Mouse (Mus musculus) limb, embryonic 12.5 days (tissue): ENCODE data around the gene Sp7. TPM values are rescaled to one million over a fixed set of nuclear protein-coding genes. Genes with fewer than 3 reads are reported as not detected.

Experiments
- ATAC-seq: fragments of 200-750 bp; cut with Nextera tagmentation; 2 replicates; pipeline ENCODE4 v1.8.0; 2017; ENCODE audit warnings: low read depth, moderate TSS enrichment; ENCODE audit not compliant: insufficient number of reproducible peaks, insufficient read depth, low FRiP score, low TSS enrichment
- H3K27ac ChIP-seq: fragments of 300-500 bp; sonication (generic); 2 replicates; pipeline ENCODE4 v1.5.1; 2016; ENCODE audit warnings: mild to moderate bottlenecking, moderate library complexity
- H3K27me3 ChIP-seq: fragments of 300-500 bp; sonication (generic); 2 replicates; pipeline ENCODE4 v1.6.1; 2016; ENCODE audit warnings: mild to moderate bottlenecking, moderate library complexity
- H3K36me3 ChIP-seq: fragments of 300-500 bp; sonication (generic); 2 replicates; pipeline ENCODE4 v1.6.1; 2016; ENCODE audit warnings: mild to moderate bottlenecking, moderate library complexity
- H3K4me1 ChIP-seq: fragments of 300-500 bp; sonication (generic); replicated peaks from 2 replicates; pipeline ENCODE4 v1.6.1; 2016
- H3K4me2 ChIP-seq: fragments of 300-500 bp; sonication (generic); 2 replicates; pipeline ENCODE4 v1.6.1; 2016; ENCODE audit warnings: mild to moderate bottlenecking, moderate library complexity
- H3K4me3 ChIP-seq: fragments of 300-500 bp; sonication (generic); replicated peaks from 2 replicates; pipeline ENCODE4 v1.5.1; 2016; ENCODE audit warnings: mild to moderate bottlenecking
- H3K9ac ChIP-seq: fragments of 300-500 bp; sonication (generic); replicated peaks from 2 replicates; pipeline ENCODE4 v1.6.1; 2016; ENCODE audit warnings: mild to moderate bottlenecking, moderate library complexity
- H3K9me3 ChIP-seq: fragments of 300-500 bp; sonication (generic); 2 replicates; pipeline ENCODE4 v1.6.1; 2016; ENCODE audit warnings: mild to moderate bottlenecking, moderate library complexity
- whole genome bisulfite sequencing: fragments of 180-500 bp; shearing (Covaris S2); methylation state at CpG from one replicate; pipeline ENCODE4 v1.1.7; 2016; 5-methylcytosine and 5-hydroxymethylcytosine counted together
- polyA plus RNA-seq: library from polyadenylated mRNA; unstranded; fragments of >200 nt; fragmentation: Nextera tagmentation; extraction: Ambion mirVana; gene quantifications from 2 replicates; pipeline ENCODE4 v1.2.1, GENCODE M21; 2016

The Sp7 gene
- polyA plus RNA-seq, 1 experiment from 2014 or later: 3.1 TPM

DNA sequence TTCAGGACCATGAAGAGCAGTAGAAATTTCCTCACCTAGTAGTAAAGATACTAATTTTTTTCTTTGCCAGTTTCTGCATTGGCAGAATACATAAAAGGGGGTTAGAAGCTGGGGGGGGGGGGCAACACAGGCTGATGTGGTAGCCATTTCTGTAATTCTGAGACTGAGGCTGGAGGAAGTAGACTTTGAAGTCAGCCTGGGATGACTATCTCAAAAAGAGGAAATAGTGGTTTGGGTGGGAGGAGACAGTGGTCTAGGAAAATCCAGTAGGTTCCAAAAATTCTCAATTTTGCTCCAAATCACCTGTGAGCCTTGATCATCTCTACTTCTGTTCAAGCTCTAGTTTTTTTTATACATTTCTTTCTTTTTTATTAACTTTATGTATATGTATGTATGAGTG is 55.5 kb downstream of the Sp7 start:
- H3K9ac ChIP-seq: no peak overlapping the region
- H3K9me3 ChIP-seq: no peaks in the 10 kb centered on the region
- H3K4me3 ChIP-seq: no peak overlapping the region
- H3K36me3 ChIP-seq: peaks cover 89% of the 10 kb centered on the region
- H3K4me1 ChIP-seq: no peaks in the 10 kb centered on the region
- H3K27ac ChIP-seq: no peak overlapping the region
- no peak overlapping the region for H3K4me2 ChIP-seq
- ATAC-seq: no peak
- no peaks in the 10 kb centered on the region for H3K27me3 ChIP-seq

DNA sequence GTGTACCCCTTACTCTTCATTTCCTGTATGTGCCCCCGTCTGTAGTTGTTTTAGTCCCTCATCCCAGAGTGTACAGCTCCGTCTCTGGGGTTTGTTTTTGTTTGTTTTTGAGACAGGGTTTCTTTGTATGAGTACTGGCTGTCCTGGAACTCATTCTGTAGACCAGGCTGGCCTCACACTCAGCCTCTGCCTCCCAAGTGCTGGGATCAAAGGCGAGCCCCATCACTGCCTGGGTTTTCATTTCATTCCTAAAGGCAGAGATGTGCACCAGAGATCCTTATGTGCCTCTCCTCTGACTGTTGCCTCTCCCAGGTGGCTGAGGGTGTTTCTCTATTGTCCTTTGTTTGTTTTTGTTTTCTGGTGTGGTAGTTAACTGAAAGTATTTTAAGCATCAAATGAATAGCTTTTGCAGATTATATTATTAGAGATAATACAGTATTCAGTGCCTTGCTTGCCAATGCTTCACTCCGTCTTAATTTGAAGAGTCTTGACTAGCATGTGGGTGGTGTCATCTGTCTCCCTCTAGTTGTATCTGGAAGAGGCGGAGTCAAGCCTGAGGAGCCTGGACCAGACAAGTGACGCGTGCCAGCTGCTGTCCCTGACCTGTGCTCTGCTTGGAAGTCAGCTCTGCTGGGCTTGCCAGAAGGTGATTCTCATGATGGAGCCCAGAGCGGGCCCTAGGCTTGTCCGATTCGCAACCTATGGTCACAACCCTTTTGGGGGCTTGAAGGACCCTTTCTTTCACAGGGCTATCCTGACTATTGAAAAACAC is 56.7 kb downstream of the Sp7 start:
- ATAC-seq: no peak
- H3K9ac ChIP-seq: no peak overlapping the region
- H3K27me3 ChIP-seq: no peaks in the 10 kb centered on the region
- no peak overlapping the region for H3K27ac ChIP-seq
- no peak overlapping the region for H3K4me2 ChIP-seq
- no peak overlapping the region for H3K4me3 ChIP-seq
- WGBS: 81% methylated on average over 10 of the region's 10 CpGs
- H3K4me1 ChIP-seq: no peaks in the 10 kb centered on the region
- H3K36me3 ChIP-seq: peaks cover 89% of the 10 kb centered on the region
- H3K9me3 ChIP-seq: no peaks in the 10 kb centered on the region

DNA sequence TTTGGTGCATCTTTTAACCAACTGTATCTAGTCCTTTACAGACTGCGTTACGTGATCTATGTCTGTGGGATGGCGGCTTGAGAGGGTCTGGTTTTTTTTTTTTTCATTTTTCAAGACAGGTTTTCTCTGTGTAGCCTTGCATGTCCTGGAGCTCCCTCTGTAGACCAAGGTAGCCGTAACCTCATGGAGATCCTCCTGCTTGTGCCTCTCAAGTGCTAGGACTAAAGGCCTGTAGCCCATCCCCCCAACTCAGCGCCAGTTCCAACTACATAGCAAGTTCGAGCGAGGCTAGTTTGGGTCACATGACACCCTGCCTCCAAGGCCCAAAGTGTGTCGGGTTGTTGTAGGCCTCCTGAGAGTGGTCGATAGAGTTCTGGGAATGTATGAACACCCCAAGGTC is 58.3 kb downstream of the Sp7 start:
- 80% methylated on average over 9 of the region's 9 CpGs for WGBS
- no peak overlapping the region for H3K4me2 ChIP-seq
- ATAC-seq: no peak
- peaks cover 89% of the 10 kb centered on the region for H3K36me3 ChIP-seq
- no peak overlapping the region for H3K4me3 ChIP-seq
- no peaks in the 10 kb centered on the region for H3K9me3 ChIP-seq
- no peak overlapping the region for H3K9ac ChIP-seq
- H3K27ac ChIP-seq: no peak overlapping the region
- H3K27me3 ChIP-seq: no peaks in the 10 kb centered on the region
- H3K4me1 ChIP-seq: no peaks in the 10 kb centered on the region

Other genes with a start within 250 kb of the Sp7 start
- gene Spryd3, start 230.9 kb downstream of the Sp7 start, polyA plus RNA-seq: 12.9 and 16.8 TPM in 2 replicates
- gene Igfbp6, start 222.8 kb downstream of the Sp7 start, polyA plus RNA-seq: 0.96 and 1.2 TPM in 2 replicates
- gene Soat2, start 216.7 kb downstream of the Sp7 start, polyA plus RNA-seq: 0.15 TPM in 1 of 2 replicates, not detected in the other
- gene Zfp740, start 163.9 kb downstream of the Sp7 start, polyA plus RNA-seq: 108 and 115 TPM in 2 replicates
- 70.6 and 72.9 TPM in 2 replicates for gene Csad, start 162.5 kb downstream of the Sp7 start, polyA plus RNA-seq
- 2.9 and 3.3 TPM in 2 replicates for gene Itgb7, start 135.2 kb downstream of the Sp7 start, polyA plus RNA-seq
- gene Rarg, start 109.7 kb downstream of the Sp7 start, polyA plus RNA-seq: 137 TPM in 2 replicates
- gene Gm9918, start 96.6 kb downstream of the Sp7 start, polyA plus RNA-seq: 1.3 and 1.4 TPM in 2 replicates
- gene Mfsd5, start 87.7 kb downstream of the Sp7 start, polyA plus RNA-seq: 56.1 and 58.8 TPM in 2 replicates
- 42.7 and 49.3 TPM in 2 replicates for gene Espl1, start 70.9 kb downstream of the Sp7 start, polyA plus RNA-seq
- gene Pfdn5, start 41.1 kb downstream of the Sp7 start, polyA plus RNA-seq: 431 and 445 TPM in 2 replicates
- 117 and 120 TPM in 2 replicates for gene Myg1, start 35.5 kb downstream of the Sp7 start, polyA plus RNA-seq
- 95.6 and 99.6 TPM in 2 replicates for gene Aaas, start 16.4 kb downstream of the Sp7 start, polyA plus RNA-seq
- gene Sp1, start 39.0 kb upstream of the Sp7 start, polyA plus RNA-seq: 11.1 and 12.1 TPM in 2 replicates
- 0.48 TPM in 1 of 2 replicates, not detected in the other for gene Amhr2, start 78.2 kb upstream of the Sp7 start, polyA plus RNA-seq
- gene Prr13, start 91.8 kb upstream of the Sp7 start, polyA plus RNA-seq: 66.1 and 68.1 TPM in 2 replicates
- 230 and 239 TPM in 2 replicates for gene Pcbp2, start 103.4 kb upstream of the Sp7 start, polyA plus RNA-seq
- not detected in 2 replicates for gene Gm10337, start 136.5 kb upstream of the Sp7 start, polyA plus RNA-seq
- gene Map3k12, start 149.9 kb upstream of the Sp7 start, polyA plus RNA-seq: 23.8 and 26.6 TPM in 2 replicates
- gene Tarbp2, start 151.0 kb upstream of the Sp7 start, polyA plus RNA-seq: 109 and 111 TPM in 2 replicates
- gene Npff, start 157.8 kb upstream of the Sp7 start, polyA plus RNA-seq: 2.5 and 3.0 TPM in 2 replicates